Mouse (Mus musculus): ENCODE results near the gene Mff. TPM values are rescaled to one million over a fixed set of nuclear protein-coding genes. Genes with fewer than 3 reads are reported as not detected.

The Mff gene
- polyA plus RNA-seq, 1 experiment from 2014 or later, result 130 TPM

DNA sequence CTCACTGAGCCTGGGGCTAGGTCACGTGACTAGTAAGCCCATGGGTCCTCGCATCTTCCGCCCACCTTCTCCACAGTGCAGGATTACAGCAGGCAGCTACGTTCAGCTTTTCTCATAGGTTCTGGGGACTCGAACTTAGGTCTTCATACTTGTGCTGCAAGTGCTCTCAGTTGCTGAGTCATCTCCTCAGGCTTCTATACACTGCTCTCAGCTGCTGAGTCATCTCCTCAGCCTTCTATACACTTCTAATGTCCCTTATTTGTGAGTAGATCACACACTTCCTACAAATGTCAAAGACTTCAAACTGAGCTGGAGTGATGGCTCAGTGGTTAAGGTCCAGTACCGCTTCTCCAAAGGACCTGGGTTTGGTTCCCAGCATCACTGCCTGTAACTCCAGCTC is 67.5 kb downstream of the Mff start:
- H3K4me1 ChIP-seq (ENCODE audit: insufficient read depth), result peaks cover 5% of the 10 kb centered on the region
- no peak overlapping the region for H3K9ac ChIP-seq (replicated peaks)
- WGBS (ENCODE audit: insufficient replicate concordance), result 84% methylated on average over 6 of the region's 6 CpGs
- ATAC-seq (peak; percentile 18; the same call in 1 of the 2 replicates), DNase-seq (no peak)
- no peak overlapping the region for H3K4me2 ChIP-seq (ENCODE audit: low read depth, low read length)
- TF ChIP-seq CTCF (IDR thresholded peaks at IDR 0.05; ENCODE audit: low read depth) (no peak), EP300 (IDR thresholded peaks at IDR 0.05; ENCODE audit: low read depth) (no peak)
- H3K9me3 ChIP-seq (ENCODE audit: low read length), result no peaks in the 10 kb centered on the region
- no peaks in the 10 kb centered on the region for H3K36me3 ChIP-seq (replicated peaks; ENCODE audit: insufficient read depth, low read length)
- H3K27ac ChIP-seq (ENCODE audit: low read depth), result no peak overlapping the region
- H3K27me3 ChIP-seq (ENCODE audit: insufficient read depth, low read length), result no peaks in the 10 kb centered on the region
- H3K4me3 ChIP-seq (ENCODE audit: low read depth, low read length), result no peak overlapping the region

DNA sequence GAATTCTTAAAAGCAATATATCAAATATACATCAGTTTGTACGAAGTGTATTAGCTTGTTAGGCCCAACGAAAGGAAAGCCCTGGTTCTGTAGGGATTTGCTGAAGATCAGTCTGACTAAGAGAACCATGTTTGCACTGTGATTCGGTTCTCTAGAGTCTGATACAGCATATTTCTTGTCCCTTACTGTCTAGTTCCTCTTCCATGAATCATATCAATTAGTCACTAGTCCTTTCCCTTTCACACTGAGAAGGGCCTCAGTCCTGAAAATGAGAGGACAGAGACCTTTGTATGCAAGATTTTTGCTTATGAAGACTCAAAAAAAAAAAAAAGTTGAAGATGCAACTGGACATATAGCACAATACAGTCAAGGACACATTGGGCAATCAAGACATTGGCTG is 68.4 kb downstream of the Mff start:
- no peaks in the 10 kb centered on the region for H3K27me3 ChIP-seq (ENCODE audit: insufficient read depth, low read length)
- H3K27ac ChIP-seq (ENCODE audit: low read depth), result no peak overlapping the region
- no peak for DNase-seq
- H3K4me2 ChIP-seq (ENCODE audit: low read depth, low read length), result no peak overlapping the region
- no peak overlapping the region for H3K4me3 ChIP-seq (ENCODE audit: low read depth, low read length)
- H3K9me3 ChIP-seq (ENCODE audit: low read length), result no peaks in the 10 kb centered on the region
- H3K4me1 ChIP-seq (ENCODE audit: insufficient read depth), result peaks cover 9% of the 10 kb centered on the region
- no peaks in the 10 kb centered on the region for H3K36me3 ChIP-seq (replicated peaks; ENCODE audit: insufficient read depth, low read length)
- TF ChIP-seq EP300 (IDR thresholded peaks at IDR 0.05; ENCODE audit: low read depth), result no peak
- TF ChIP-seq CTCF (IDR thresholded peaks at IDR 0.05; ENCODE audit: low read depth), result no peak
- no peak overlapping the region for H3K9ac ChIP-seq (replicated peaks)
- ATAC-seq, result peak; percentile 5; the same call in 1 of the 2 replicates
- 62% methylated on average over 3 of the region's 3 CpGs for WGBS (ENCODE audit: insufficient replicate concordance)

DNA sequence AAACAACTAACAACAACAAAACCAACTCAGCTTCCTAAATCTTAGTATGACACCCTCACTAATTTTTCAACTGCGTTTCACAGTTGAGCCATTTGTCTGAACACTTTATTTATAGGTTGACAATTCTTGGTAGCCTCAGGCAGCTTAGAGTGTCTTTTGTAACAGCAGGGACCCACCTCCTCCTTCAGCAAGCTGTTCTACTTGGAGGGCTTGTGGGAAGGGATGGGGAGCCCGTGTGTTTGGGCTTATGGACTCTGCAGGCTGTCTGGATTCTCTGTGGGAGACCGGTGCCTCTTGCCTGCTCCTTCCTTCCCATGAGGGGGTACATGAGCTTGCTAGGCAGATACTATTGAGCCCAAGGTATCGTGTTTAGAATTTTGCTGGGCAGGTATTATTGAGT is 69.3 kb downstream of the Mff start:
- TF ChIP-seq CTCF (IDR thresholded peaks at IDR 0.05; ENCODE audit: low read depth) (no peak), EP300 (IDR thresholded peaks at IDR 0.05; ENCODE audit: low read depth) (no peak)
- no peak overlapping the region for H3K4me2 ChIP-seq (ENCODE audit: low read depth, low read length)
- no peaks in the 10 kb centered on the region for H3K36me3 ChIP-seq (replicated peaks; ENCODE audit: insufficient read depth, low read length)
- H3K4me1 ChIP-seq (ENCODE audit: insufficient read depth), result peaks cover 12% of the 10 kb centered on the region
- H3K4me3 ChIP-seq (ENCODE audit: low read depth, low read length), result no peak overlapping the region
- 77% methylated on average over 4 of the region's 4 CpGs for WGBS (ENCODE audit: insufficient replicate concordance)
- no peak for ATAC-seq
- H3K27me3 ChIP-seq (ENCODE audit: insufficient read depth, low read length), result no peaks in the 10 kb centered on the region
- no peak for DNase-seq
- no peak overlapping the region for H3K27ac ChIP-seq (ENCODE audit: low read depth)
- H3K9ac ChIP-seq (replicated peaks), result no peak overlapping the region
- H3K9me3 ChIP-seq (ENCODE audit: low read length), result no peaks in the 10 kb centered on the region

DNA sequence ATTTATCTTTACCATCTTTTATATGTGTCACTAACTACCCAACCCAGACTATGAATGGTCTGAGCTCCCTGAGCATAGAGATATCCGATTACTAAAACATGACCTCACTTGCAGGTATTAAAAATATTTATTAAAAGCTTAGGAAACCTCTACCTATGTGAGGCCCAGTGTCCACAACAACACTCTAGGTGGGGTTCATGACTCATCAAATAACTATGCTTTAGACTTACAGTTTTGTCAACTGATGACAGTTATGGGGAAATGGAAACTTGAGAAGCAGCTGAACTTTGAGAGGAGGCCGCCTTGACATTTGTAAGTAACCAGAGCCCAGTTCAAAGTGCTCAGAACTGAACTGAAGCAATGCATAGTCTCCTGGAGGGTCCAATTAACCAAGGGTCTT is 70.5 kb downstream of the Mff start:
- 75% methylated on average over 2 of the region's 2 CpGs for WGBS (ENCODE audit: insufficient replicate concordance)
- H3K4me3 ChIP-seq (ENCODE audit: low read depth, low read length), result no peak overlapping the region
- H3K4me2 ChIP-seq (ENCODE audit: low read depth, low read length), result no peak overlapping the region
- H3K9ac ChIP-seq (replicated peaks), result no peak overlapping the region
- TF ChIP-seq EP300 (IDR thresholded peaks at IDR 0.05; ENCODE audit: low read depth), result no peak
- TF ChIP-seq CTCF (IDR thresholded peaks at IDR 0.05; ENCODE audit: low read depth), result no peak
- H3K27ac ChIP-seq (ENCODE audit: low read depth), result no peak overlapping the region
- H3K27me3 ChIP-seq (ENCODE audit: insufficient read depth, low read length), result no peaks in the 10 kb centered on the region
- DNase-seq (no peak), ATAC-seq (no peak)
- H3K36me3 ChIP-seq (replicated peaks; ENCODE audit: insufficient read depth, low read length), result no peaks in the 10 kb centered on the region
- peaks cover 12% of the 10 kb centered on the region for H3K4me1 ChIP-seq (ENCODE audit: insufficient read depth)
- H3K9me3 ChIP-seq (ENCODE audit: low read length), result no peaks in the 10 kb centered on the region

DNA sequence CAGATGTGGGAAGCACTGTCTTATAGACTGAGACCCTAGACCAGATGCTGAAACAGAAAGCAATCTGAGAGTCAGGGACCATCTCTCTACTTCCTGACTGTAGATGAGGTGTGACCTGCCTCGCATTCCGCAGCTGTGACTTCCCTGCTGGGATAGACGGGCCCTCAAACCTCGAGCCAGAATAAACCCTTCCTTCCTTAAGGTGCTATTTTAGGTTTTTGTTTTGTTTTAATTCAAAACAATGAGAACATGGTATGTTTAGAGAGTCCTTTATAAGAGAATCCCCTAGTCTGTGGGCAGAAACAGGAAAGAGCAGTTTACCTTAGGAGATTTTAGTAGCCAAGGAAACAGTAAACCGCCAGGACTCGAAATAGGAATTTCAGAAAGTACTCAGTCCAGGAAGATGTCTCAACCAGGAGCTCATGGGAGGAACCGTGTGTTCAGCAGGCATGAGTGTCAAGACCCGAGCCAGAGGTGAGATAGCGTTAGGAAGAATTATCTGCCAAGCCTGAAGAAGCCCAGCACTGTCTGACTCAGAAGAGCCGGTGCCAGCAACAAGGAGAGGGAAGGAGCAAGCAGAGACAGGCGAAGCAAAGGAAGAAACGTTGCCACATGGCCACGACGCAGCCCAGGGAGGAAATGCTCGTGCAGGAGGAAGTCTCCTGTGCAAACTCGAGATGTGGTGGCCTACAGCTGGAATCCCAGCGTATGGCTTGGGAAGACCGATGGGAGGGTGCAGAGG is 71.2 kb downstream of the Mff start:
- Histone ChIP-seq H3K27ac (ENCODE audit: low read depth) (peak overlapping the region; percentile 48; the same call in 1 of the 2 replicates), H3K36me3 (replicated peaks; ENCODE audit: insufficient read depth, low read length) (no peaks in the 10 kb centered on the region), H3K4me2 (ENCODE audit: low read depth, low read length) (no peak overlapping the region), H3K4me3 (ENCODE audit: low read depth, low read length) (no peak overlapping the region), H3K9ac (replicated peaks) (no peak overlapping the region), H3K4me1 (ENCODE audit: insufficient read depth) (peaks cover 12% of the 10 kb centered on the region), H3K9me3 (ENCODE audit: low read length) (no peaks in the 10 kb centered on the region), H3K27me3 (ENCODE audit: insufficient read depth, low read length) (no peaks in the 10 kb centered on the region)
- peak; percentile 32 for DNase-seq
- no peak for ATAC-seq
- TF ChIP-seq CTCF (IDR thresholded peaks at IDR 0.05; ENCODE audit: low read depth) (no peak), EP300 (IDR thresholded peaks at IDR 0.05; ENCODE audit: low read depth) (no peak)
- 37% methylated on average over 18 of the region's 18 CpGs for WGBS (ENCODE audit: insufficient replicate concordance)

DNA sequence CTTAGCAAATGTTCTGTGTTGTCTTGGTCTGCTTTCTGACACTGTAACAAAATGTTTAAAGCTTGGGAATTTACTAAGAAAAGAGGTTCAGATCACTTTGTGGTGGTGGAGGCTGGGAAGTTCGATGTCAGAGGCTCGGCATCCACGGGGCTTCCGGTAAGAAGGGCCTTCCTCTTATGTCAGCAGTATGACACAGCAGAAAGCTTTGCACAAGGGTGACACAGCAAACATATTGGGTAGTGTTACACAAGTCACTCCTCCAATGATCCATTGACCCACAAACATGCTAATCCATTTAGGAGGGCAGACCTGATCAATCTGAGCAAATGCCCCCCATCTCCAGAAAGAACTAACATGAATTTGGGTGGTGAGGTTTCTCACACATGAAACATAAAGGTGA is 72.4 kb downstream of the Mff start:
- H3K9me3 ChIP-seq (ENCODE audit: low read length), result no peaks in the 10 kb centered on the region
- ATAC-seq, result peak; percentile 48; the same call in 1 of the 2 replicates
- no peak for TF ChIP-seq CTCF (IDR thresholded peaks at IDR 0.05; ENCODE audit: low read depth)
- TF ChIP-seq EP300 (IDR thresholded peaks at IDR 0.05; ENCODE audit: low read depth), result no peak
- H3K36me3 ChIP-seq (replicated peaks; ENCODE audit: insufficient read depth, low read length), result no peaks in the 10 kb centered on the region
- H3K9ac ChIP-seq (replicated peaks), result no peak overlapping the region
- no peak for DNase-seq
- 56% methylated on average over 4 of the region's 4 CpGs for WGBS (ENCODE audit: insufficient replicate concordance)
- no peak overlapping the region for H3K4me2 ChIP-seq (ENCODE audit: low read depth, low read length)
- H3K4me1 ChIP-seq (ENCODE audit: insufficient read depth), result peaks cover 12% of the 10 kb centered on the region
- H3K4me3 ChIP-seq (ENCODE audit: low read depth, low read length), result no peak overlapping the region
- peak overlapping the region; percentile 29; the same call in 1 of the 2 replicates for H3K27ac ChIP-seq (ENCODE audit: low read depth)
- no peaks in the 10 kb centered on the region for H3K27me3 ChIP-seq (ENCODE audit: insufficient read depth, low read length)

Data from liver, postnatal 0 days (tissue).